Mouse (Mus musculus) stomach, embryonic 16.5 days (tissue): ENCODE results near the gene Ddx4. TPM values are rescaled to one million over a fixed set of nuclear protein-coding genes. Genes with fewer than 3 reads are reported as not detected.
"Not testable (repeated sequence)": the region's sequence is repeated elsewhere in the genome, so short reads cannot be mapped to it uniquely, and the experiment has no call there.

Experiments
- ATAC-seq: fragments of 200-750 bp; cut with Nextera tagmentation; 2 replicates; pipeline ENCODE4 v1.8.0; 2017; ENCODE audit warnings: moderate number of reproducible peaks, moderate TSS enrichment; ENCODE audit not compliant: insufficient read depth, low FRiP score
- H3K27ac ChIP-seq: fragments of 300-500 bp; sonication (generic); 2 replicates; pipeline ENCODE4 v1.5.1; 2014; ENCODE audit warnings: low read length
- H3K27me3 ChIP-seq: fragments of 300-500 bp; sonication (generic); 2 replicates; pipeline ENCODE4 v1.6.1; 2014; ENCODE audit warnings: low read length, control low read depth, mixed read lengths; ENCODE audit not compliant: control insufficient read depth, insufficient read depth
- H3K36me3 ChIP-seq: fragments of 300-500 bp; sonication (generic); 2 replicates; pipeline ENCODE4 v1.6.1; 2014; ENCODE audit warnings: low read length; ENCODE audit not compliant: control insufficient read depth, insufficient read depth
- H3K4me1 ChIP-seq: fragments of 300-500 bp; sonication (generic); 2 replicates; pipeline ENCODE4 v1.6.1; 2014; ENCODE audit warnings: low read length, control low read depth, mixed read lengths; ENCODE audit not compliant: control insufficient read depth, insufficient read depth
- H3K4me2 ChIP-seq: fragments of 300-500 bp; sonication (generic); 2 replicates; pipeline ENCODE4 v1.6.1; 2014; ENCODE audit warnings: low read depth, low read length, mixed read lengths
- H3K4me3 ChIP-seq: fragments of 300-500 bp; sonication (generic); replicated peaks from 2 replicates; pipeline ENCODE4 v1.5.1; 2014; ENCODE audit warnings: mild to moderate bottlenecking, low read length
- H3K9ac ChIP-seq: fragments of 300-500 bp; sonication (generic); 2 replicates; pipeline ENCODE4 v1.6.1; 2014; ENCODE audit warnings: low read length
- H3K9me3 ChIP-seq: fragments of 300-500 bp; sonication (generic); replicated peaks from 2 replicates; pipeline ENCODE4 v1.6.1; 2016; ENCODE audit warnings: low read length, control low read depth; ENCODE audit not compliant: control insufficient read depth
- WGBS: fragments of 180-500 bp; shearing (Covaris S2); extraction: QIAGEN DNeasy Blood & Tissue Kit; methylation state at CpG from one replicate; pipeline ENCODE4 v1.1.7; 2014; 5-methylcytosine and 5-hydroxymethylcytosine counted together
- polyA plus RNA-seq: library from polyadenylated mRNA; unstranded; fragments of >200 nt; fragmentation: Nextera tagmentation; extraction: Ambion mirVana; gene quantifications from 2 replicates; pipeline ENCODE4 v1.2.1, GENCODE M21; 2015

The Ddx4 gene
- polyA plus RNA-seq, 1 experiment from 2014 or later = 0.48 TPM

DNA sequence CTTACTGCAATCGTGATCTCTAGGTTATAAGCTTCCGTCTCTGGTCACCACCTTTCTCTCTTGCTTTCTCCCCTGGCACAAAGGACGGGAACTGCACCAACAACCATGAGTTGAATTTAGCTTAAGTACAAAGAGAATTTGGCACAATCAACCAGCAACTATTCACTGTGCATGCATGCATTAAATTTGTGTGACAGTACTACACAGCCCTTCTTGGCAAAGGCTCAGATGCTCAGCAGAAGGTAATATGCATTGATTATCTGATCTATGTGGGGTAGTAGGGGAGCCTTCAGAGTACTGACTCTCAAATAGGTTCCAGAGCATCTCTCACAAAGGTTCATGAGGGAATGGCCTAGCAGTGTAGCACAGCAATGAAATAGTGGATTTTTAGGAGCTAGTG is 70.5 kb downstream of the Ddx4 start:
- Histone ChIP-seq H3K27ac (no peak overlapping the region), H3K9ac (no peak overlapping the region), H3K4me1 (no peaks in the 10 kb centered on the region), H3K36me3 (no peaks in the 10 kb centered on the region), H3K27me3 (no peaks in the 10 kb centered on the region), H3K4me3 (no peak overlapping the region), H3K4me2 (no peak overlapping the region), H3K9me3 (no peaks in the 10 kb centered on the region)
- WGBS = 90% methylated on average over 3 of the region's 3 CpGs
- ATAC-seq = no peak

DNA sequence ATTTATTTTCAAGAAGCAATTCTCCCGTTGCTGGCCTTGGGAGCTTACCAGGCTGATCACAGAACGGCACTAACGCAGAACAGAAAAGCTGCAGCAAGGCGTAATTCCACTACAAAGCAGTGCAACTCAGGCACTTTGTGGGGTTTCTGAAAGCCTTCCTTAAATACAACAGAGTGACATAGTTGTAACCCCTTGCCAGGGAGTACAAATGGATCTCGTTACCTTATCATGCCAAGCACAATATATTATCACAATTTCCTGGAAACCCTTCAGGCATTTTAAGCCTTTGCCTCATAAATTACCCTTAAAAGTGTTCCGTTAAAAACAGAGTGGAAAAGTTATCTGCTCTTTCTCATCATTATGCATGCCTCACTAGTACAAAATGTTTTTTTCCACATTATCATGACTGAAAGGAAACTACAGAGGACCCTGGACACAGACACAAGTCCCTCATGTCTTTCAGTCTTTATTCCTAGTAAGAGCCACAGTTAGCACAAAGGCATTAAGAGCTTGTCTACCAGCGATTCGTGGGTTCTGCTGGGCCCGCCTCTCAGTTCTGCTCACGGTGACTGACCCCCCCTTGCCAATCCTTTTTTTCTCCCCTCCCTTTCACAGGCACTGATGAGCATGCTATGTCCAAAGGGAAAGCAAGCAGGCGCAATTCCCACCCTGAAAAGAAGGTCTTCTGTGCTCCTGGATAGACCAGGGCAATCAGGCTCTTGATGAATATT is 71.5 kb downstream of the Ddx4 start:
- peak; percentile 13; the same call in 1 of the 2 replicates for ATAC-seq
- Histone ChIP-seq H3K4me3 (no peak overlapping the region), H3K27ac (no peak overlapping the region), H3K4me1 (no peaks in the 10 kb centered on the region), H3K4me2 (no peak overlapping the region), H3K9ac (no peak overlapping the region), H3K9me3 (no peaks in the 10 kb centered on the region), H3K27me3 (no peaks in the 10 kb centered on the region), H3K36me3 (no peaks in the 10 kb centered on the region)
- WGBS = 41% methylated on average over 11 of the region's 11 CpGs

DNA sequence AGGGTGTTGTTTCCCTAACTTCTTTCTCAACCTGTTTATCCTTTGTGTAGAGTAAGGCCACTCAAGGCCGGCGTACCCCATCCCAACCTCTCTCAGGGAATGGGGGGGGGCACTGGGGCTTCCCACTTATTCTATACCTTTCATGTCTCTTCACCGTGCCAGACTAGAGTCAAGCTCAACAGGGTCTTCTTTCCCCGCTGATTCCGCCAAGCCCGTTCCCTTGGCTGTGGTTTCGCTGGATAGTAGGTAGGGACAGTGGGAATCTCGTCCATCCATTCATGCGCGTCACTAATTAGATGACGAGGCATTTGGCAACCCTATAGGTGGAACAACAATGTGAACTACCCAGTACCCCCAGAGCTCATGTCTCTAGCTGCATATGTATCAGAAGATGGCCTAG is 74.2 kb downstream of the Ddx4 start:
- WGBS = 76% methylated on average over 11 of the region's 11 CpGs
- H3K4me3 ChIP-seq, H3K9me3 ChIP-seq, H3K4me2 ChIP-seq, ATAC-seq, H3K27ac ChIP-seq, H3K9ac ChIP-seq, H3K36me3 ChIP-seq, H3K27me3 ChIP-seq, H3K4me1 ChIP-seq: not testable (repeated sequence)

- Histone ChIP-seq H3K27me3 (no peaks in the 10 kb centered on the region), H3K4me2 (no peak overlapping the region), H3K9me3 (no peaks in the 10 kb centered on the region), H3K4me1 (no peaks in the 10 kb centered on the region), H3K9ac (no peak overlapping the region), H3K27ac (no peak overlapping the region), H3K4me3 (no peak overlapping the region), H3K36me3 (no peaks in the 10 kb centered on the region)
- ATAC-seq = no peak
Observed at GRCm38 (mm10) chr13:112573800-112574199, 78.5 kb downstream of the Ddx4 start.

DNA sequence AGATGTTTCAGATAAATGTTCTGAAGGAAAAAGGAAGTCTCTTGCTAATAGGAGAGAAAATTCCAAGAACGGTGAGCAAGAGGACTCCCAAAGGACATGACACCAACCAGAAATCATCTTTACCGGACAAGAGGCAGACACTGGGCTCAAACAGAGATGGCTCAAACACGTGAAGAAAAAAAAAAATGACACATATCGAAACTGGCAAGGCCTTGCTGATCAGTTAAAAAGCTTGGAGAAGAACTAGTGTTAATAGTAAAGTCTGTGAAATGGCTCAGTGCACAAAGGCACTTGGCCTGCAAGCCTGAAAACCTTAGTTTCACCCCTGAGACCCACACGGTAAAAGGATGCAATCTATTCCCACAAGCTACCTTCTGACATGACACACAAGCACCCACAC is 81.5 kb downstream of the Ddx4 start:
- 66% methylated on average over 5 of the region's 5 CpGs for WGBS
- ATAC-seq = no peak
- no peak overlapping the region for H3K27ac ChIP-seq

GRCm38 (mm10) chr13:112569606-112570005 is 82.7 kb downstream of the Ddx4 start:
- Histone ChIP-seq H3K4me2 (no peak overlapping the region), H3K27me3 (no peaks in the 10 kb centered on the region), H3K9ac (no peak overlapping the region), H3K4me1 (no peaks in the 10 kb centered on the region), H3K36me3 (no peaks in the 10 kb centered on the region), H3K27ac (no peak overlapping the region), H3K9me3 (no peaks in the 10 kb centered on the region), H3K4me3 (no peak overlapping the region)
- WGBS = 29% methylated on average over 4 of the region's 4 CpGs
- ATAC-seq = no peak

More for the DNA sequence above, 81.5 kb downstream of the Ddx4 start:
- no peak overlapping the region for H3K4me3 ChIP-seq
- no peak overlapping the region for H3K9ac ChIP-seq
- H3K4me1 ChIP-seq = no peaks in the 10 kb centered on the region
- no peaks in the 10 kb centered on the region for H3K36me3 ChIP-seq
- no peaks in the 10 kb centered on the region for H3K27me3 ChIP-seq
- no peak overlapping the region for H3K4me2 ChIP-seq
- no peaks in the 10 kb centered on the region for H3K9me3 ChIP-seq

DNA sequence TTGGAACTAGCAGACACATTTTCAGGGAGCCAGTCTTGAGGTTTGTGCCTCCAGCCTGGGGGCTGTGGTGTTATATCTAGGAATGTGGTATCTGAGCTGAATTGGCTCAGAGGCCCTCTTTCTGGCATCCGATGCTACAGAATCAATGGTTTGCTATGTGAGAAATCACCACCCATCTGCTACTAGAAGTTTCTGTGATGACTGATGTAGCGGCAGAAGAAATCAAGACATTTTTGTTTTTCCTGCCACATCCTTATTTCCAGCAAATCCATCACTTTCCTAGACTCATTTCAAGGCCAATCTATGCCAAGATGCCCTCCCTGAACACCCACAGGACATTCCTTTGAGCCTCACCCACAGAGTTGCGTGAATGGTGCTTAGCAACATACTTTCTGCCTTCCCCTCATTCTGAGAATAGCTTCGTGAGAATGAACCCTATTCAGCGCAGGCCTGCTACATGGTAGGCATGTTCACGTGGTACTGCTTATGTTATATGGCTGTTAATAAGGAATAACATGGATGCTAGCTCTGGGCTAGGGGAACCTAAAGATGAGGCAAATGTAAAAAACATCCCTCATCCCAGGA is 91.6 kb downstream of the Ddx4 start:
- Histone ChIP-seq H3K27me3 (no peaks in the 10 kb centered on the region), H3K9ac (no peak overlapping the region), H3K4me3 (no peak overlapping the region), H3K9me3 (no peaks in the 10 kb centered on the region), H3K27ac (no peak overlapping the region), H3K4me2 (no peak overlapping the region), H3K4me1 (no peaks in the 10 kb centered on the region), H3K36me3 (no peaks in the 10 kb centered on the region)
- ATAC-seq = no peak
- WGBS = 82% methylated on average over 6 of the region's 6 CpGs

- Histone ChIP-seq H3K4me3 (no peak overlapping the region), H3K4me1 (no peaks in the 10 kb centered on the region), H3K27me3 (no peaks in the 10 kb centered on the region), H3K9ac (no peak overlapping the region), H3K4me2 (no peak overlapping the region), H3K36me3 (no peaks in the 10 kb centered on the region), H3K9me3 (no peaks in the 10 kb centered on the region), H3K27ac (no peak overlapping the region)
- WGBS = 46% methylated on average over 2 of the region's 2 CpGs
- no peak for ATAC-seq
Observed at GRCm38 (mm10) chr13:112556501-112556900, 95.8 kb downstream of the Ddx4 start.

GRCm38 (mm10) chr13:112553304-112553703 is 99.0 kb downstream of the Ddx4 start:
- ATAC-seq = no peak
- H3K4me2 ChIP-seq = no peak overlapping the region
- no peak overlapping the region for H3K27ac ChIP-seq
- H3K27me3 ChIP-seq = no peaks in the 10 kb centered on the region
- no peaks in the 10 kb centered on the region for H3K36me3 ChIP-seq
- no peaks in the 10 kb centered on the region for H3K4me1 ChIP-seq
- no peak overlapping the region for H3K4me3 ChIP-seq
- H3K9ac ChIP-seq = no peak overlapping the region
- no peaks in the 10 kb centered on the region for H3K9me3 ChIP-seq
- WGBS = 88% methylated on average over 5 of the region's 5 CpGs
